Mouse (Mus musculus): ENCODE measurements around the gene Rimklb. TPM values are rescaled to one million over a fixed set of nuclear protein-coding genes. Genes with fewer than 3 reads are reported as not detected.

Rimklb gene
- polyA plus RNA-seq, 1 experiment: not detected

GRCm38 (mm10) chr6:122466092-122466713 lies 32.4 kb downstream of the Rimklb start:
- Histone ChIP-seq H3K4me1 (ENCODE audit: control insufficient read depth, insufficient read depth, low read length) (peaks cover 3% of the 10 kb centered on the region; the same call in 1 of the 2 replicates), H3K27ac (ENCODE audit: insufficient read depth, low read depth, low read length) (no peak overlapping the region), H3K4me3 (ENCODE audit: insufficient read depth, low read depth, low read length) (no peak overlapping the region)
- WGBS: 33% methylated on average over 3 of the region's 3 CpGs
- TF ChIP-seq CTCF (IDR thresholded peaks at IDR 0.05; ENCODE audit: insufficient read depth, low read depth, low read length): no peak
- no peak for TF ChIP-seq POLR2A (IDR thresholded peaks at IDR 0.05; ENCODE audit: insufficient read depth, low read depth, low read length)

DNA sequence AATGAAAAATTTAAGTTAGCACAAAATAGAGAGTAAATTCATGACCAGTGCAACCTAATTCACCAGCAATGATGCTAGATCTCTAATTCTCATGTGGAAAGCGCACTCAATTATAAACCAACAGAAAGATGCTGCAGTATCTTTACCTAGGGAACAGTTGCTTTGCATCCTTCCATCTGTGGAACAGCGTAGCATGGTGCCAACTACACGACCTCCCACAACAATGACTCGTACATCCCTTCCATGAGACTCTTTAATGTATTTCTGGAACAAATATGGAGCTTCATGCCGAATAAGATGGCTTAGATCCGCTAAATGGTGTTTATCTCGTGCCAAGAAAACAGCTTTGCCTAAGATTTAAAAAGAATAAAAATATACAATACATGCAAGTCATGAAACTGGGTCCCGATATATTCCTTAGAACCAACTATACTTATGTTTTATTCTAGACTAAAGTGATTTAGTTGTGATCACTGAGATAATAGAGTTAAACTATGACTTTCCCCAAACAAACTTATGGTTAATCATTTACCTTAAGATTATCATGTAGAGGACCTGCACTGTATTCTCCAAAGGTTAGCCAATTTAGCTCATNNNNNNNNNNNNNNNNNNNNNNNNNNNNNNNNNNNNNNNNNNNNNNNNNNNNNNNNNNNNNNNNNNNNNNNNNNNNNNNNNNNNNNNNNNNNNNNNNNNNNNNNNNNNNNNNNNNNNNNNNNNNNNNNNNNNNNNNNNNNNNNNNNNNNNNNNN lies 39.4 kb downstream of the Rimklb start:
- H3K4me3 ChIP-seq (ENCODE audit: insufficient read depth, low read depth, low read length): no peak overlapping the region
- H3K4me1 ChIP-seq (ENCODE audit: control insufficient read depth, insufficient read depth, low read length): no peaks in the 10 kb centered on the region
- 86% methylated on average over 8 of the region's 8 CpGs for WGBS
- TF ChIP-seq CTCF (IDR thresholded peaks at IDR 0.05; ENCODE audit: insufficient read depth, low read depth, low read length) (no peak), POLR2A (IDR thresholded peaks at IDR 0.05; ENCODE audit: insufficient read depth, low read depth, low read length) (no peak)
- H3K27ac ChIP-seq (ENCODE audit: insufficient read depth, low read depth, low read length): no peak overlapping the region

- H3K4me3 ChIP-seq (ENCODE audit: insufficient read depth, low read depth, low read length): no peak overlapping the region
- H3K27ac ChIP-seq (ENCODE audit: insufficient read depth, low read depth, low read length): no peak overlapping the region
- peaks cover 4% of the 10 kb centered on the region; the same call in 1 of the 2 replicates for H3K4me1 ChIP-seq (ENCODE audit: control insufficient read depth, insufficient read depth, low read length)
- WGBS: 95% methylated on average over 7 of the region's 7 CpGs
- TF ChIP-seq CTCF (IDR thresholded peaks at IDR 0.05; ENCODE audit: insufficient read depth, low read depth, low read length): no peak
- no peak for TF ChIP-seq POLR2A (IDR thresholded peaks at IDR 0.05; ENCODE audit: insufficient read depth, low read depth, low read length)
Observed at GRCm38 (mm10) chr6:122447848-122448247, 50.7 kb downstream of the Rimklb start.

GRCm38 (mm10) chr6:122445215-122445614 lies 53.3 kb downstream of the Rimklb start:
- H3K4me3 ChIP-seq (ENCODE audit: insufficient read depth, low read depth, low read length): no peak overlapping the region
- WGBS: 65% methylated on average over 6 of the region's 6 CpGs
- no peak overlapping the region for H3K27ac ChIP-seq (ENCODE audit: insufficient read depth, low read depth, low read length)
- no peak for TF ChIP-seq POLR2A (IDR thresholded peaks at IDR 0.05; ENCODE audit: insufficient read depth, low read depth, low read length)
- no peak for TF ChIP-seq CTCF (IDR thresholded peaks at IDR 0.05; ENCODE audit: insufficient read depth, low read depth, low read length)
- peaks cover 4% of the 10 kb centered on the region; the same call in 1 of the 2 replicates for H3K4me1 ChIP-seq (ENCODE audit: control insufficient read depth, insufficient read depth, low read length)

- 81% methylated on average over 4 of the region's 4 CpGs for WGBS
- Histone ChIP-seq H3K4me3 (ENCODE audit: insufficient read depth, low read depth, low read length) (no peak overlapping the region), H3K4me1 (ENCODE audit: control insufficient read depth, insufficient read depth, low read length) (peaks cover 4% of the 10 kb centered on the region; the same call in 1 of the 2 replicates), H3K27ac (ENCODE audit: insufficient read depth, low read depth, low read length) (no peak overlapping the region)
- TF ChIP-seq POLR2A (IDR thresholded peaks at IDR 0.05; ENCODE audit: insufficient read depth, low read depth, low read length): no peak
- TF ChIP-seq CTCF (IDR thresholded peaks at IDR 0.05; ENCODE audit: insufficient read depth, low read depth, low read length): no peak
Observed at GRCm38 (mm10) chr6:122440632-122441226, 57.8 kb downstream of the Rimklb start.

- 90% methylated on average over 4 of the region's 4 CpGs for WGBS
- no peak for TF ChIP-seq CTCF (IDR thresholded peaks at IDR 0.05; ENCODE audit: insufficient read depth, low read depth, low read length)
- TF ChIP-seq POLR2A (IDR thresholded peaks at IDR 0.05; ENCODE audit: insufficient read depth, low read depth, low read length): no peak
- Histone ChIP-seq H3K4me1 (ENCODE audit: control insufficient read depth, insufficient read depth, low read length) (no peaks in the 10 kb centered on the region), H3K27ac (ENCODE audit: insufficient read depth, low read depth, low read length) (no peak overlapping the region), H3K4me3 (ENCODE audit: insufficient read depth, low read depth, low read length) (no peak overlapping the region)
Observed at GRCm38 (mm10) chr6:122439249-122439648, 59.3 kb downstream of the Rimklb start.

GRCm38 (mm10) chr6:122435270-122435669 lies 63.3 kb downstream of the Rimklb start:
- no peak for TF ChIP-seq POLR2A (IDR thresholded peaks at IDR 0.05; ENCODE audit: insufficient read depth, low read depth, low read length)
- TF ChIP-seq CTCF (IDR thresholded peaks at IDR 0.05; ENCODE audit: insufficient read depth, low read depth, low read length): no peak
- no peaks in the 10 kb centered on the region for H3K4me1 ChIP-seq (ENCODE audit: control insufficient read depth, insufficient read depth, low read length)
- H3K27ac ChIP-seq (ENCODE audit: insufficient read depth, low read depth, low read length): no peak overlapping the region
- 98% methylated on average over 2 of the region's 2 CpGs for WGBS
- no peak overlapping the region for H3K4me3 ChIP-seq (ENCODE audit: insufficient read depth, low read depth, low read length)

GRCm38 (mm10) chr6:122427456-122427855 lies 71.1 kb downstream of the Rimklb start:
- TF ChIP-seq CTCF (IDR thresholded peaks at IDR 0.05; ENCODE audit: insufficient read depth, low read depth, low read length) (no peak), POLR2A (IDR thresholded peaks at IDR 0.05; ENCODE audit: insufficient read depth, low read depth, low read length) (no peak)
- H3K27ac ChIP-seq (ENCODE audit: insufficient read depth, low read depth, low read length): no peak overlapping the region
- no peaks in the 10 kb centered on the region for H3K4me1 ChIP-seq (ENCODE audit: control insufficient read depth, insufficient read depth, low read length)
- no peak overlapping the region for H3K4me3 ChIP-seq (ENCODE audit: insufficient read depth, low read depth, low read length)
- WGBS: 85% methylated on average over 7 of the region's 7 CpGs

DNA sequence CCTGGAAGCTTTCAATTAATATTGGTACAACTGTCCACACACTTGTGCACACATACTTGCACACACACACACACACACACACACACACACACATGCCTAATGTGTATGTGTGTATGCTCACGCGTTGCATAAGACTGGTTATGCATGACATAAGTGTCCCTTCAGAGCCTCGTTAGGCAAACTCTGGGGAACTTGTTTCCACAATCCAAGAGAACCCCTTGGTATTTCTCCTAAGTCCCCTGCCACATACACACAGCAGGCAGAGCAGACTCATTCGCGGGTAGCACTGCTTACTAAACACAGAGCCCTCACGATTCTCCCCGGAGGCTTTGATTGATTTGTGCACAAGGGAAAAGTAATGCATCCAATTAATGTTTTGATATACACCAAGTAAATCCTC lies 81.5 kb downstream of the Rimklb start:
- no peak overlapping the region for H3K4me3 ChIP-seq (ENCODE audit: insufficient read depth, low read depth, low read length)
- 43% methylated on average over 7 of the region's 7 CpGs for WGBS
- no peak overlapping the region for H3K27ac ChIP-seq (ENCODE audit: insufficient read depth, low read depth, low read length)
- H3K4me1 ChIP-seq (ENCODE audit: control insufficient read depth, insufficient read depth, low read length): no peaks in the 10 kb centered on the region; the same call in 1 of the 2 replicates
- no peak for TF ChIP-seq CTCF (IDR thresholded peaks at IDR 0.05; ENCODE audit: insufficient read depth, low read depth, low read length)
- no peak for TF ChIP-seq POLR2A (IDR thresholded peaks at IDR 0.05; ENCODE audit: insufficient read depth, low read depth, low read length)
